Mouse (Mus musculus) frontal cortex, adult 2 months (tissue): ENCODE data around the gene Vezt. TPM values are rescaled to one million over a fixed set of nuclear protein-coding genes. Genes with fewer than 3 reads are reported as not detected.

ENCODE experiments used
- DNase-seq, 2 experiments: peaks; one replicate each; pipeline ENCODE4 v3.0.0; 2022; ENCODE audit warnings: low spot score in 1 of 2; ENCODE audit errors: extremely low spot score in 1 of 2
- polyA plus RNA-seq: library from polyadenylated mRNA; depleted of rRNA; stranded (reverse); fragments of >200 nt; gene quantifications from 2 replicates; pipeline ENCODE4 v1.2.3, GENCODE M21; 2012

The Vezt gene
- polyA plus RNA-seq, 1 experiment = 38.8 TPM

- DNase-seq = no peak
These were observed 66.3 kb downstream of the Vezt start for GRCm38 (mm10) chr10:93969306-93969705.

DNA sequence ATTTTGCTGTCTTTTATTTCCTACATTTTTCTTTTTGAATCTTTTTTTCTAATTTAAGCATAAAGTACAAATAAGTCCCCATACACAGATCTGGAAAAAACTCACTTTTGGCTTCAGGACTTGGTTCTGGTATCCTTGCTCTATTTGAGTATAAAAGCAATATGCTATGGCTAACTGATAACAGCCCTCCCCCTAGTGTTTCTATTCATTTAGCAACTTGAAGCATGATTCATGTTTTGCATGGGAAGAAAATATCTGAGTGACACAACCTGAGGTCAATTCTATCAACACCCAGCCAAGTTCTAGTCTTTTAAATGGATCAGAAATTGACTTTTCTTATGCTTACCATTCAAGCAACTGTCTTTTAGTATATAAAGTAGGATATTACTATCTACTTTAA, 68.1 kb downstream of the Vezt start:
- DNase-seq = no peak

DNA sequence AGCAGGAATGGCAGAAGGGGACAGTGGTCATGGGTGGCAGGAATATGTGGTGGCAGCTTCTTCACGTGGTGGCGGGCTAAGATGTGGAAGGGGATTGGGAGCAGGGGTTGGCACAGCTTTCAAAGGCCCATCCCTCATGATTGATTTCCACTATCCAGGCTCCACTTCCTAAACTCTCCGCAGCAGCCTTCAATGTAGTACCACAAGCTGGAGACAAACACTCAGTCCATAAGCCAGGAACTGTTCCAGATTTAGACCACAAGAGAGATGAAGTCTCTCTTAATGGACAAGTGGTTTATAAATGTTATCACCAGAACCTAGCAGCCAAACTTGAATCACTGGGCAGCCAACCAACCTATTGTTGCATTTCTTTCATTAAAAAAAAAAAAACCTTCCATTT, 81.6 kb downstream of the Vezt start:
- no peak for DNase-seq

DNA sequence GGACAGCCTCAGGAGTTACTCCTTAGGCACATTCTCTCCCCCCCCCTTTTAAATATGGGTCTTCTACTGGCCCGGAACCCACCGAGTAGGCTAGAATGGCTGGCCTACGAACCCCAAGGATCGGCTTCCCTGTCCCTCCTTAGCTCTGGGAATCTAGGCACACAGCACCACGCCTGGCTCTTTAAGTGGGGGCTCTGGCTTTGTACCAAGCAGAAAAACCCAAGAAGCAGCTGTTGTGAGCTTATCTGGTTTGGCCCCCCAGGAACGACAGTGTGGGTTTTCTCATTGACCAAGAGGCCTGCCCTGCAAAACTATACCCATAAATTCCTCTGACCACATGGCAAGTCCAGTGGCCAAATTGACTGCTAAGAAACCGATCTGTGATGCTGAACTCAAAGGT, 82.1 kb downstream of the Vezt start:
- no peak for DNase-seq

- no peak for DNase-seq
These were observed 84.6 kb downstream of the Vezt start for GRCm38 (mm10) chr10:93950991-93951390.

DNA sequence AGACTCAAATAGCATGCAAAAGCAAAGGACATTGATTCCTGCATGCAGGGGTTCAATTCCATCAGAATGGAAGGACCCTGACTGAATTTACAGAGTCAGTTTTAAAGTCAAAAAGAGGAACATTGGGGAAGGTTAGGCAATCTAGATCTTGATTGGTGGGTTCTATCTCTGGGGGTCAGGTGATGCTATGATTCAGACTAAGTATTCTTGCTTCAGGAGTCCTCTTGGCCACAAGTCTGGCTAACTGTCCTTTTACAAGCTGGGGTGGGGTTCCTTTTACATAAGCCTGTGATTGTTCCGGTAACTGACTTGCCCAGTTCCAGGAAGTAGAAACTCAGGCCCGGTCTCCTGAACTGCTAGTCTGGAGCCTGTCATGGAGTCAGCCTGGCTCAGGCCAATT, 85.7 kb downstream of the Vezt start:
- no peak for DNase-seq

- DNase-seq = no peak
These were observed 89.6 kb downstream of the Vezt start for GRCm38 (mm10) chr10:93945843-93946499.

GRCm38 (mm10) chr10:93945364-93945763, 90.3 kb downstream of the Vezt start:
- DNase-seq = peak in 1 of 2 experiments; percentile 37

GRCm38 (mm10) chr10:93944241-93944640, 91.4 kb downstream of the Vezt start:
- DNase-seq = no peak

DNA sequence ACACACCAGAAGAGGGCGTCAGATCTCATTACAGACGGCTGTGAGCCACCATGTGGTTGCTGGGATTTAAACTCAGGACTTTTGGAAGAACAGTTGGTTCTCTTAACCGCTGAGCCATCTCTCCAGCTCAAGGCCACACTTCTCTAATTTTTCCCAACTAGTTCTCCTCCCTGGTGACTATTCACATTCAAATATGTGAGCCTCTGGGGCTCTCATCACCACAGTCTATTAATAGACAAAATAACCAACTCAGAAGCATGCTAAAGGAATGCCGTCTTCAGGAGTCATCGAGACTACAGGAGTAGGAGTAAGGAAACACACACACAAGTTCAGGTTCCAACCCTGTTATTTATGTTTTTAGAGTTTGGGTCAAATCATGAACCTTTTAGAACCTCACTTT, 95.3 kb downstream of the Vezt start:
- no peak for DNase-seq

DNA sequence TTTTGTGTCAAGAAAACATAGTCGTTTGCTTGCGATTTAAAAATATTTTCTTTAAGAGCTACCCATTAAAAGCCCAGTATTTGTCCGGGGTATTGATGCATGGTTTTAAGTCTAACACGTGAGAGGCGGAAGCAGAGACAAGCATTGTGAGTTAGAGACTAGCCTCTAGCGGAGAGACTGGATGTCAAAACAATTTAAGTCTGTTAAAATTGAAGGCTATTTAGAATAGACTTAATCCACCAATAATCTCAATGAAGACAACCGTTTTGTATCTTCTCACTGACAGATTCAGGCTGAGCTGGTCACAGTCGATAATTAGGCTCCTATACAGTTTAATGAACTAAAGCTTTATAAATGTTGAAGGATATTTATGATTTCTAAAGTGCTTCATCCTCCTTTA, 95.9 kb downstream of the Vezt start:
- no peak for DNase-seq

GRCm38 (mm10) chr10:93938844-93939271, 96.8 kb downstream of the Vezt start:
- no peak for DNase-seq

- DNase-seq = peak in 1 of 2 experiments; percentile 26
These were observed 101.6 kb downstream of the Vezt start for GRCm38 (mm10) chr10:93933980-93934379.

DNA sequence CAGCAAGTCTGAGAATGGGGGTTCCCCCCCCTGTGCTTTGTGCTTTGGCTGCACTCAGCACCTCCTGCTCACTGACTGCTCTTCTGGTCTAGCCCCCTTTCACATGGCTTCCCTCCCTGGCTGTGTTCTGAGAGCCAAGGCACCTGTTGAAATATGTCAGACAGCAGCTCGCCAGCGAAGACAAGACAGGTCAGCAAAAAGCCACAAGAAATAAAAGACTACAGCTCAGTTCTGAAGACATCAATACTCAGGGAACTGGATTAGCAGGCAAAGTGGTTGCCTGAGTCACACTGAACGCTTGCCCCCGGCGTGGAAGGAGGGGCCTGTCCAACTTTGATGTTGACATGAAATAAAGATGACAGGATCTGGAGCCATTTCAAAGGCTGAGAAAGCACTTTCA, 102.8 kb downstream of the Vezt start:
- no peak for DNase-seq

DNA sequence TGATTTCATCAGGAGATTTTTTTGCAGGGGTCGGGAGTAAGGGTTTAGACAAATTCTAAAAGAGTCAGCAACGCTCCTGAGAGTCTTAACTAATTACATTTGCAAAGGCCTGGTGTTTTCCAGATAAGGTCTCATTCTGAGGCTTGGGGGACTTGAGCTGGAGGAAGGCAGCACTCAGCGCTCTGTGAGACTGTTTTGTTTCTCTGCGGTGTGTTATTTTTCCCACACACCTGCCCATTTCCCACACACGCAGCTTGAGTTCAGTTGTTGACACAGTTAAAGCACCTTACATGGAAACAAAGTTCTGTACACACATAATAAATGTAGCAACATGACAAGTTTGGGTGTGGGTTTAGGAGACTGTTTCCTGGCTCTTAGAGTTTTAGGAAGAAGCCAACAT, 103.6 kb downstream of the Vezt start:
- no peak for DNase-seq

DNA sequence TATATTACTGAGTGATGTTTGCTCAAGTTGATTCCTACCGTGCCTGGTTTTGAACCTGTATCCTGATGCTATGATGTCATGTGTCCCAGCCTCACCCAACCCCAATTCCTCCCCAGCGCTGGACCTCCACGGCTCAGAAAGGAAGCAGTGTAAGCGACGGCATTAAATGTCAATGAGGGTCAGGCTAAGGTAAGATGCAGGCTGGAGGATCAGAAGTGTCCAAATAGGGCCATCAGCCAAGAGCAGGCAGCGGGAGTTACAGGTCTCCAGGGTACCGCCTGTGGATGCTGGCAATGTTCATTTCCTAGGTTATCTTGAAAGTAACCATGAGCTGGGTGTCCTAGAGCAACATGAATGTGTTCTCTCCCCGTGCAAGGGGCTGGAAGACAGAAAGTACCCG, 104.2 kb downstream of the Vezt start:
- DNase-seq = no peak

DNA sequence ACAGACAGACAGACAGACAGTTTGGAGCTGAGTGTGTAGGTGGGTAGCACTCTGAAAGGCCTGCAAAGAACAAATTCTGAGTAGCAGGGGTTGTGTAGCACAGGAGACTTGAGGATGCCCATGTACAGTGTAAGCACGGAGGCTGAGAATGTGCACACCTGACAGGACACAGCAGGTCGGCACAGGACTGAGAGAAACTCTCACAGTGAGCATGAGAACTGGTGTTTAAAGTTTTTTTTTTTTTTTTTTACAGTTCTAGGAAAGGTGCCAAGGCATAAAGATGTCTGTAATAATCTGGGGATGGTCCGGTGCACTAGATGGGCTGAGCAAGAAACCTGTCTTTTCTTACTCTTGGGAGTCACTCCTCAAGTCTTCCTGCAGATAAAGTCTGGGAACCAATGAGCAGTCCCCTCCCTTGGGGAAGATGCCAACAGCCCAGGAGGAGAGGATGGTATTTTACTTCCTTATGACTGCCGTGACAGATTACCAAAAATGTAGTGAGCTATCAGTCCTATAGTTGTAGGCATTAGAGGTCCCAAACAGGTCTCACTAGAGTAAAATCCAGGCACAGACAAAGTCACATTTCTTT, 105.3 kb downstream of the Vezt start:
- DNase-seq = no peak

GRCm38 (mm10) chr10:93924666-93925065, 111.0 kb downstream of the Vezt start:
- DNase-seq = no peak

DNA sequence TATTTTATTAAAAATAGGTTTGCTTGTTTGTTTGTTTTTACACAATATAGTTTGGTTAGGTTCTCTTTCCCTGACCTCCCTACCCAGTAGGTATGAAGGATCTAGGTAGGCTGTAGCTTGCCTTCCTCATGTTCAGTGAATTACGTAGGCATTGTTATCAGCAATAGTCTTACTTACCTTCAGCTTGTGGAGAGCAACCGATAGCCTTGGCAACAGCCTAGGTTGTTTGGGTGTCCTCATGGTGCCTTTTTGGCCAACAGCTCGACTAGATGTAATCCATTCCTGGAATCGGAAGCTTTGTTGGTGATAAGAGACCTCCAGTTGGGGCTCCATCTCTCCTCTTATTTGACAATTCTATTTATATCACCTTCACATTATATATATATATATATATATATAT, 114.5 kb downstream of the Vezt start:
- DNase-seq = no peak

- DNase-seq = peak in 1 of 2 experiments; percentile 43
These were observed 116.4 kb downstream of the Vezt start for GRCm38 (mm10) chr10:93919227-93919626.

DNA sequence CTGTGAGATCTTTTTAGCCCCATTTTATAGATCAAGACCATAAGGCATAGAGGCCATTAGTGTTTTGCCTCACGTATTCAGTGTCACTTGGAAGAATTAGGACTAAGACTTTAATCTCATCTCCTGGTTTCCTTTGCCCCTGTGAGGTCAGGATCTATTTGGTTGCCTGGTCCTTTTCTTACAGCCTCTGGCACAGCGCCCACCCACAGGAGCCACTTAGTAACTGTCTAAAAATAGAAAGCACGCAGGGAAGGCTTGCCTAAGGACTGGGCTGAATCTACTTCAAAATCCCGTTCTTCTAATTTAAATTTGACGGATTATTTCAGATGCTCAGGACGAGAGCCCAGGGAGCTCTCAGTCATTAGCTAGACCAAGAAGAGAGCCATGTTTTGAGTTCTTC, 116.9 kb downstream of the Vezt start:
- no peak for DNase-seq

GRCm38 (mm10) chr10:93918087-93918486, 117.5 kb downstream of the Vezt start:
- no peak for DNase-seq

DNA sequence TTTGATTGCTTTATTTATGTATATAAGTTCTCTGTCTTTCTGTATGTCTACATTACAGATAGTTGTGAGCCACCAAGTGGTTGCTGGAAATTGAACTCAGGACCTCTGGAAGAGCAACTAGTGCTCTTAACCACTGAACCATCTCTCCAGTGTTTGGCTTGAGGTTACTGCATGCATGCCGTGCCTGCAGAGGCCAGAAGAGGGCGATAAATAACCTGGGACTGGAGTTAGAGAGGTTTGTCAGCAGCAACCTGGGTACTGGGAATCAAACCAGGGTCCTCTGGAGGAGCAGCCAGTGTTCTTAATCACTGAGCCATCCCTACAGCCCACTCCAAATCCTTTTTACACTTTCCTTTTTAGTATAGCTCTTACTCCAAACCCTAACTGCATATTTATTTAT, 118.8 kb downstream of the Vezt start:
- no peak for DNase-seq
